Mouse (Mus musculus): ENCODE data around the gene Slc26a3.

The Slc26a3 gene

GRCm38 (mm10) chr12:31507718-31508364 is 117.2 kb downstream of the Slc26a3 start:
- in situ Hi-C loops (cut with MboI; ENCODE audit: unreplicated experiment in 2 of 2) = loop anchor here (5.0 to 25.0 kb wide), 7 partner anchors 127 to 879 kb away; partner anchors contain the start of genes Bcap29 (in 1 of the 2), Ccdc71l (in 1 of the 2) and Gpr22 (in 1 of the 2)

DNA sequence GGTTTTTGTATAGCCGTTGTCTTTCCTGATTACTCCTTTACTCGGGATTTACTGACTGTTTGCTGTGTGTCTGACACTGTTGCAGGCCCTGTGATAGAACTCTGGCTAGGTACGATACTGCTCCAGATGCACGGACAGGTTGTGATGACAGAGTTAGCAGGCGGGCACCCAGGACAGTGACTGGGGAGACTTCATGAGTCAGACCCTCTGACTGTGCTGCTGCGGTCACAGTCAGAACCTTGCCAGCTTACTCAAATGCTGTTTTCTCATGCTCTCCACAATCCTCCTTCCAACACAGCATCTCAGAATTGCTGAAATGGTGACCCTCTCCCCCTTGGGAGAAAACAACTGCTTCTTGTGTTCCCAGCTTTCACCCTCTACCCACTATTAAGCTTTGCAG is 117.8 kb downstream of the Slc26a3 start:
- in situ Hi-C loops (cut with MboI; ENCODE audit: unreplicated experiment in 2 of 2) = loop anchor here (5.0 to 25.0 kb wide), 7 partner anchors 126 to 879 kb away; partner anchors contain the start of genes Bcap29 (in 1 of the 2), Ccdc71l (in 1 of the 2) and Gpr22 (in 1 of the 2)

DNA sequence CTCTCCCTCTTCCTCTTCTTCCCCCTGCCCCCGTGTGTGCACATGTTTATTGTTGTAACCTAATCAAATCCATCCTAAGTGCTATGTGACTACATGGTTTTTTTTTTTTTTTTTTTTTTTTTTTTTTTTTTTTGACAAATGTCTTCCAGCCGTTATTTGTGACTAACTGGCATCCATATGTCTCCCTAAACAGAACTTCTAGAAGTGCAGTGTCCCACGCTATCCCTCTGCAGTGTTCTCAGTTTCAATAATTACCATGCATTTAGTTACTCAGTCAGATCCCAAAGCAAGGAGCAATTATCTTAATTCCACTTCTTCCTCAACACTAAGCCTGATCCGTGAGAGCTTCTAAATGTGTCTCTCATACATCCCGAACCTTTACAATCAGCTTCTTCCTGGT is 120.5 kb downstream of the Slc26a3 start:
- in situ Hi-C loops (cut with MboI; ENCODE audit: unreplicated experiment in 2 of 2) = loop anchor here in 1 of 2 experiments (25.0 kb wide), 2 partner anchors 399 to 876 kb away; partner anchors contain the start of gene Ccdc71l

- in situ Hi-C loops (cut with MboI; ENCODE audit: unreplicated experiment in 2 of 2) = loop anchor here in 1 of 2 experiments (25.0 kb wide), 2 partner anchors 401 to 874 kb away; partner anchors contain the start of gene Ccdc71l
Observed at GRCm38 (mm10) chr12:31512634-31513411, 122.2 kb downstream of the Slc26a3 start.

GRCm38 (mm10) chr12:31513724-31514503 is 123.2 kb downstream of the Slc26a3 start:
- in situ Hi-C loops (cut with MboI; ENCODE audit: unreplicated experiment in 2 of 2) = loop anchor here in 1 of 2 experiments (25.0 kb wide), 2 partner anchors 402 to 873 kb away; partner anchors contain the start of gene Ccdc71l

- in situ Hi-C loops (cut with MboI; ENCODE audit: unreplicated experiment in 2 of 2) = loop anchor here in 1 of 2 experiments (25.0 kb wide), 2 partner anchors 408 to 867 kb away; partner anchors contain the start of gene Ccdc71l
Observed at GRCm38 (mm10) chr12:31520119-31520518, 129.4 kb downstream of the Slc26a3 start.

DNA sequence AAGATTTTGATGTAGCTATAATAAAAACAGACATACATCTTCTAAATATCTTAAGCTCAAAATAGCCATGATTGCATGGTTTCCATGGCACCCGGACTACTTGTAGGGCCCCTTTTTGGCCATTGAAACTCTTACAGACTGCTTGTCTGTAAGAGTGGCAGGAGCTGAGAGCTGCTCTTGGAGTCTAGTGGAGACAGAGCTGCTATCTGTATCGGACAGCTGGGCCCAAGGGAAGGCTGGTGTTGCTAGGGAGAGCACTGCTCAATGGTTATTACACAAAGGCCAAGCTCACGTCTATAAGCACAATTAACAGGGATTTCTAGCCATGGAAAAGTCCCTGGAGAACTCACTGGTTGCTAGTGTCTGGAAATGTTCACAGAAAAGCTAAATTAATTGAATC is 130.7 kb downstream of the Slc26a3 start:
- in situ Hi-C loops (cut with MboI; ENCODE audit: unreplicated experiment in 2 of 2) = loop anchor here in 1 of 2 experiments (25.0 kb wide), 2 partner anchors 409 to 866 kb away; partner anchors contain the start of gene Ccdc71l

Data from v-Abl transformed pro-B cells (cell line).